Mouse (Mus musculus) CD4-positive, CD25-positive, alpha-beta regulatory T cell, adult 4 months (primary cell): ENCODE results near the gene Zfp740. TPM values are rescaled to one million over a fixed set of nuclear protein-coding genes. Genes with fewer than 3 reads are reported as not detected.
A peak's percentile ranks its signal among the peaks of the same experiment; 100 is the strongest.
"Not testable (repeated sequence)": the region's sequence is repeated elsewhere in the genome, so short reads cannot be mapped to it uniquely, and the experiment has no call there.

Source experiments
- ATAC-seq: one replicate; pipeline ENCODE4 v1.8.0; 2017
- polyA plus RNA-seq, 2 experiments: library from polyadenylated mRNA; unstranded; fragments of 100-300 nt; shearing (Covaris generic); gene quantifications; one replicate each; pipeline ENCODE4 v1.2.1; 2017

The Zfp740 gene
- polyA plus RNA-seq: 10 to 100 TPM; 27.6 to 28.2 TPM

DNA sequence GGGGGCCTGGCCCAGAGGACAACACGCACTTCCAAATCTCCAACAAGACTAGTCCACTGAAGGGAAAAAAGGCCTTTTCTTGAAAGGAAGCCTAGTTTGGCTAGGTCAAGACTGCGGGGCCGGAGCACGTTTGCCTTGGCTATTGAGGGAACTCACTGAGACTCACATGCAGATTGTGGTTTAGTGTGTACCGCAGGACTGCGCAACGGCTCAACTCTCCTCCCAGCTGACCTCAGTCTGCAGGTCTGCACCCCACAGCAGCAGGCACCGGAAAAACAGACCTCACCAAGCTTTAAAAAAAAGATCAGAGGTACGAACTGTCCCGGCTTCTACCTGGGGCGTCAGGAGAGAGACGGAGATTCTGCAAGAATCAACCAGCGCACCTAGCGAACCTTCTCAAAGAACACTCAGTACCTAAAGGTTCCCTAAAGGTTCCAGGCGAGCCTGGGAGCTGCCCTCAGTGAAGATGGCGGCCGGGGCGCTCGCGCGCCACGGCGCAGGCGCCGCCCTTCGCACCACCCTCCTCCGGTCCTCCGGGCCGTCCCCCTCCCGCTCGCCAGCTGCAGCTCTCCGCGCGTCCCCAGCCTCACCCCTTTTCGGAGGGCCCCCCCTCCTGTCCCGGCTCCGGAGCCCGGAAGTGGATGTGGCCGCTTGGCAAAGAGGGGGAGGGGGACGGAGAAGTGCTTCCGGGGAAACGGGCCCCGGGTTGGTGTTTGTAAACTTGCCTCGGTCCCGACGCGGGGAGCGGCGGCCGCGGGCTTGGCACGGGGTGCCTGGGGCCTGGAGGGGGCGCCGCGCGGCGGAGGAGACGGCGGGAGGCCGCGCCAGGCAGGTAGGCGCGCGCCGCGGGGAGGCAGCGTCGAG lies at the start of gene Zfp740:
Gene Zfp740 (plus strand): TSS at position 279 of the 864 bp plus-strand sequence.
- peak; percentile 90 for ATAC-seq

DNA sequence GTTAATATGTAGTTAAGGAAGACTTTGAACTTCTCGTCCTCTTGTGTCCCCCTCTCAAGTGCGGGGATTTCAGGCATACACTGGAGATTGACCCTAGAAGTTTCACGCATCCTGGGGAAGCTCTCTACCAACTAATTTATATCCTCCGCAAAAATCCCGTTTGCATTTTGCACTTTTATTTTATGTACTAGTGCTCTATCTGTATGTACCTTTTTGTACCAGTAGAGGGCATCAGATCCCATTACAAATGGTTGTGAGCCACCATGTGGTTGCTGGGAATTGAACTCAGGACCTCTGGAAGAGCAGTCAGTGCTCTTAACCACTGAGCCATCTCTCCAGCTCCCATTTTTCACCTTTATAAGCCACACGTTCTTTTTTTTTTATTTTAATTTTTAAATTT lies 48.0 kb upstream of the Zfp740 start:
- not testable (repeated sequence) for ATAC-seq

DNA sequence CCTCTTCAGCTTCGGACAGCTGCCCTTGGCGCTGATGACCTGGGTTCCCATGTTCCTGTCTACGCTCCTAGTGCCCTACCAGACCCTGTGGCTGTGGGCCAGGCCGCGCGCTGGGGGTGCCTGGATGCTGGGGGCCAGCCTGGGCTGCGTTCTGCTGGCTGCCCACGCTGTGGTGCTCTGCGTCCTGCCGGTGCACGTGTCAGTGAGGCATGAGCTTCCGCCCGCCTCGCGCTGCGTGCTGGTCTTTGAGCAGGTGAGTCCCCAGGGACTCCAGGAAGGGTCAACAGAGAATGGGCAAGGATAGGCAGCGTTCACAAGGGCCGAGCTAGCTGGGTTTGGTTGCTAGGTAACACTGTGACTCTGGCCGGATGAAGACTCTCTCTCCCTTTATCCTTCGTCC lies 46.2 kb upstream of the Zfp740 start:
- ATAC-seq: no peak

DNA sequence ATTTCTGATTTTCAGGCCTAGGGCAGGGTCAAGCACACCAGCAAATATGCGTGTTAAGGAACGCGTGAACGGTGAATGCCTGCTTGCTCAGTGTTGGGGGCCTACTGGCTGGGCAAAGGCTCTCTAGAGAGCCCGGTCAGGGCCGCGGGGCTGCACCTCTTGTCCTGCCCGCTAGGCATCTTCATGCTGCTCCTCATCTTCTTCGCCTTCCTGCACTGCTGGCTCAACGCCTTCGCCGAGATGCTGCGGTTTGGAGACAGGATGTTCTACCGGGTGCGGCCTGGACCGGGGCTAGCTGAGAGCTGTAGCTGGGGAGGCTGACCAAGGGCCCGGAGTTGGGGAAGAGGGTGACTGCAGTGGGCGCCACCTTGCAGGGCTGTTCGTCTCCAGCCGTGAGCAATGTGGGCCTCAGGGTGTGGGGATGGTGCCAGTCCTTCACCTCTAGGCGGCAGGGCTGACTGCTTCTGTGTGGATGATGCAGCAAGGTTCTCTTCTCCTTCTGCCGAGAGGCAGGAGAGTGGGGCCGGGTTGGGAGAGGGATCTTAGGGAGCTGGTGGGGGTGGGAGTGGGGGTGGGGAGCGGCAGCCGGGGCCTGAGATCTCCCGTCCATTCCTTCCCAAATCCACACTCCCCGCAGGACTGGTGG lies 42.5 kb upstream of the Zfp740 start:
- no peak for ATAC-seq

DNA sequence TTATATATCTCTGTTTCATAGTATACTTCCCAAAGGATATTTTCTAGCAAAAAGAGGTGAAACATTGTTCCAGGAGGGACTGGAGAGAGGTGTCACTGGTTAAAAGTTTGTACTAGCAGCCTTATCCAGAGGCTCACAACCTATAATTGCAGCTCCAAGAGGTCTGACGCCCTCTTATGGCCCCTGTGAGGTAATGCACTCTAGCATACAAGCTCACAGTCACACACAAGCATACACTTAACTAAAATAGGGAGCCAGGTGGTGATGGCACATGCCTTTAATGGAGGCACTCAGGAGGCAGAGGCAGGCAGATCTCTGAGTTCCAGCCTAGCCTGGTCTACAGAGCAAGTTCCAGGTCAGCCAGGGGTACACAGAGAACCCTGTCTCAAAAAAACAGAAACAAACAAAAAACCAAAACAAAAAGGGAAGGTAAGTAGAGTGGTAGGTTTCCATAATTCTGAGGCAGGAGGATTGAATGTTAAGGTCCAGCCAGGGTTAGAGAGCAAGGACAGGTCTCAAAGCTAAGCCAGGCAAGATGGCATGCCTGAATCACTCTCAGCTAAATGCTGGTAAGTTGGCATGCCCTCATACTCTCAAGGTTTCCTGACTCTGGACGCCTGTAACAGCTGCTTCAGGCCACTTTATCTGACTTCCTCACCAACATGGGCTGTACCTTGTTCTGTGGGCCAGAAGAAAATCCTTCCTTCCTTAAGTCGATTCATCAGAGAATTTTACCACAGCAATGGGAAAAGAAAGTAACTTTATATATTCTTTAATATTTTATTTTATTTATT lies 39.0 kb upstream of the Zfp740 start:
- no peak for ATAC-seq

DNA sequence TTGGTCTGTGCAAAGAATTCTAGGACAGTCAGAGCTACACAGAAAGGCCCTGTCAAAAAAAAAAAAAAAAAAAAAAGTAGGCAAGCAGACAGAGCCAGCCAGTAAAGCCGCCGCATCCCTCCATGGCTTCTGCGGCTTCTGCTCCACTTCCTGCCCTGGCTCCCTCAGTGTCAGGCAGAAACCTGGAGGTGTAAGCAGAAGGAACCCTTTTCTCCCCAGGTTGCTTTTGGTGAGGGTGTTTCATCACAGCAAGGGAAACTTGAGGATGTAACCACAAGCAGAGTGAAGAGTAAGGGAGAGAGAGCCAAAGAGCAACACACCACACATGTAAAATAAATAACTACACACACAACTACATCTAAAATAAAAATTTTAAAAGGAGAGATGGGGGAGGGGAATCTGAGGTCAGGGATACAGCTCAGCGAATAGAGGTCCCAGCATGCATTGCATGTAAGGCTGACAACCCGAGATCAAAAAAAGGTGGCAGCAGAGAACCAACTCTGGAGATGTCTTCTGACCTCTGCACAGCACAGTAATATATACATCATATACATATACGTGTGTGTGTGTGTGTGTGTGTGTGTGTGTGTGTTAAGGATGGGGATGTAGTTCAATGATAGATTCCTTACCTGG lies 37.5 kb upstream of the Zfp740 start:
- ATAC-seq: no peak

DNA sequence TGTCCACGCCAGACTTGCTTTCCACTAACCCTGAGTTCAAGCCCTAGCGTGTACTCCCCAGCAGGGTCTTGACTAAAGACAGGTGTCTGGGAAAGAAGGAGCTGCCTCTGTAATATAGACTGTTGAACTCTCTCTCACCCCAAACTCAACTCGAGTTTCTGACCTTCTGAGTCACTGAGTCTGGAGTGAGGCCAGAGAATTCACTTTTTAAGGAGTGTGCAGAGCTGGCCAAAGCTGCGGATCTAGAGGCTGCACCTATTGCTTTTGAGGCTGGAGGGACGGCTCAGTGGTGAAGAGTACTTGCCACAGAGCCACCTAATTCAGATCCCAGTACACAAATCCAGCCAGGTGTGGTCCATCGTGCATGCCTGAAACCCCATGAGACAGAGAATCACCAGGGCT lies 35.4 kb upstream of the Zfp740 start:
- ATAC-seq: no peak

DNA sequence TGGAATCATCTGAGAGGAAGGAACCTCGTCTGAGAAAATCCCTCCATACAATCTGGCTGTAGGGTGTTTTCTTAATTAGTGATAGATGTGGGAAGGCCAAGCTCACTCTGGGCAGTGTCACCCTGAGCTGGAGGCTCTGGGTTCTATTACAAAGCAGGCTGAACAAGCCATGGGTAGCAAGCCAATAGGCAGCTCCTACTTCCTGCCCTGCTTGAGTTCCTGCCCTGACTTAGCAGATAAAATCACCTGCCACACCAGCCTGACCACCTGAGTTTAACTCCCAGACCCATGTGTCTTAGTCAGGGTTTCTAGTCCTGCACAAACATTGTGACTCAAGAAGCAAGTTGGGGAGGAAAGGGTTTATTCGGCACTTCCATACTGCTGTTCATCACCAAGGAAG lies 34.0 kb upstream of the Zfp740 start:
- no peak for ATAC-seq

DNA sequence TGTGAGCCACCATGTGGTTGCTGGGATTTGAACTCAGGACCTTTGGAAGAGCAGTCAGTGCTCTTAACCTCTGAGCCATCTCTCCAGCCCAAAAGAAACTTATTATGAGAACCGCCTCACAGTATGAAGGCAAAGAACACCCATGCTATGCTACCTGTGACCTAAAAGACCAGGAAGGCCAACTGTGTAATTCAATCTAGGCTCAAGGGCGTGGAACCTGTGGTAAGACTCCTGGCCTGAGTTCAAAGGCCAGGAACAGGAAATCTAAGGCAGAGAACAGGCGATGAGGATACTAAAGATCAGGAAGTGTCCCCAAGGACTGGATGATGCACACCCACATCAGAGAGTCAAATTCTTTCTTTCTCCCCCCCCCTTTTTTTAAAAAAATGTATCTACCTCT lies 29.5 kb upstream of the Zfp740 start:
- no peak for ATAC-seq

DNA sequence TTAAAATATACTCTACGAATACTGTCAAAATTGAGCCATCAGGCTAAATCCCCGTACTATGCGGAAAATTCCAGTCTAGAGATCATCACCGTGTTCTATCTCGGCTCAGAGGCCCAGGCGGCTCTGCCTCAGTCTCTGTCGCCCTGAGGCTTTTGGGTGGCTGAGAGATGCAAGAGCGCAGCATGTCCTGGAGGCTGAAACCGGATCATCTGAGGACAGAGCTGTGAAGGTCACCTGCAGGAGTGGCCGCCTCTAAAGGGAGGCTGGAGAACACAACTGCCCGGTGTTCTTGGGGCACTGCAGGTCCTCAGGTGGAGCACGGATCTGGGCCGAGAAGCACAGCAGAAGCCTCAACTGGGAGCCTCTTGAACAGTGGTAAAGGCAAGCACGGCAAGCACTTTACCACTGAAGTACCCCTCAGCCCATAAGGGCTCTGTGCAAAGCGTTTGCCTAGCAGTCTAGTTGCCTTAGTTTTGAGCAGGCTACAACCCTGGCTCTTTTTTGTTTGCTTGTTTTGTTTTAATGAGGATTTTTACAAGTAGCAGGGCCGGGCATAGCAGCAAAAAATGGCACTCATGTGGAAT lies 27.2 kb upstream of the Zfp740 start:
- ATAC-seq: no peak

DNA sequence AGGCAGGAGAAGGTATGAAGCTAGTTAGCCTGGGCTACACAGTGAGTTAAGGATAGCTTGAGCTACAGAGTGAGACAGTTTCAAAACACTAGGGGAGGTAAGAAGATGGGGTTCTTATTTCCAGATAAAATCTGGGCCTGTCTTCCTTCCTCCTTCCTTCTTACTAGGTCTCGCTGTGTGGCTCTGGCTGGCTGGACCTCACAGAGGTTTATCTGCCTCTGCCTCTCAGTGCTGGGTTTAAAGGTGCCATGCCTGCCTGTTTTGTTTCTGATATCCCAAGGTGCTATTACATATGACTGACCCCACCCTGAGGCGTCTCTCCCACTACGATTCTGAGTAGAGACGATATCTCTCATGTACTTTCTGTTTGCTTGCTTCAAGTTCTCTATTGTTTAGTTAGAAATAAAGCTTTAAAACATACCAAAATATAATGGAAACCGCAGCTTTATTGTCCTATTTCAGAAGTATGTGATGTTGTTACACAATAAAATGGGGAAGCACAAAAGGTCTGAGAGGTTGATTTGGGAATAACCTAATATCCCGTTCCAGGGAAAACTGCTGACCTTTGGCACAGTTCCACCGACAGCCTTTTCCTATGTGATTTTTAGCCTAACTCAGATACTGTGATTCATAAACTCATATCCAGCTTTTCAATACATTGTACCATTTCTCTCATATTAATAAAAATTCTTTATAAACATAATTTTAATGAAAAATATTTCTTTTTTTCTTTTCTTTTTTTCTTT lies 26.3 kb upstream of the Zfp740 start:
- no peak for ATAC-seq

DNA sequence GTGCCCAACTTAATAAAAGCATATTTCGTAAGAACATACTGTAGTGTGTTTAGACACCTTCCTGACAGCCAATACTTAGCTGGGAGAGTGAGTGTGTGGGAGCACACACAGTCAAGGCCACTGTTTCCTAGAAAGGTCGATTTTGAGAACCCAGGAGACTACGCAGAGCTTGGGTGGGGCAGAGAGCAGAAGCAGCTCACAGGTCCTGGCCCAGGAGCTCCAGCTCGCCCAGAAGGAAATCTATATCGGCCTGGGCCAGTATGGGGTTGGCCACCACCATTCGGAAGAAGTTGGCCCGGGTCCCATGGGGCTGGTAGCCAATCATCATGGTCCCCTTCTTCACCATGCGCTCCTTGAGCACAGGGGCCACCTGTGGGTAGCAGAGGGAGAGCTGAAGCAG lies 25.6 kb upstream of the Zfp740 start:
- ATAC-seq: no peak

DNA sequence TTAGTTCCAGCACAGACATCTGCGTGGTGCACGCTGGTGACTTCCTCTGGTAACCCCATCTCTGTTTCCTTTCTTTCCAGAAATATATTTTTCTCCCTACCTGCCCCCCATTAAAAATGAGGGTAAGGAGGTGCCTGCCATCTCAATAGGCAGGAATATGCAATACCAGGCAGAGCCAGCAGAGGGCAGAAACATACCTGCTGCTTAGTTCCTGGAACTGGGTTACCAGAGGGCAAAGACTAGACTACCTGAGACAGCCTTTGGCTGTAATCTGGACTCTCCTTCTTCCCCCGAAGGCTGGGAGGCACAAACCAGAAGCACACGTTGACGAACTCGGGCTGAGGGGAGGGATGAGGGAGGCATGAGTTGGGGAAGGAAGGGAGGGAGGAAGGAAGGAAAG lies 24.8 kb upstream of the Zfp740 start:
- peak; percentile 73 for ATAC-seq

DNA sequence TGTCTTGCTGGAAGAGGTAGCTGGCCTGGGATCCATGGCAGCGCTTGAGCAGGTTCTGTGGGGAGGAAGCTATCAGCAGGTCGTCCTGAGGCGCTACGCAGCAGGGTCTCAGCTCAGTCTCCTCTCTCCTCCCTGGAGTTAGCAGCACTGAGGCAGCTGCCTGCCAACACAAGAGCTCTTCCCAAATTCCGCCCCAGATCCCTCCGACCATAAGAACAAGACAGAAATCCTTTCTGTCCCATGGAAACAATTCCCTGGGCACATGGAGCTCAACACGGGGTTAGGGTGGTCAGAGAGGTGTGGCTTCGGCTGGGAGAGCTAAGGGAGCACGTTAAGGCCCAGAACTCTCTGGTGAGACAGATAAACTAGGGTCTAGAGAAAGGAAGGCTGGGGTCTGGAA lies 23.9 kb upstream of the Zfp740 start:
- no peak for ATAC-seq

DNA sequence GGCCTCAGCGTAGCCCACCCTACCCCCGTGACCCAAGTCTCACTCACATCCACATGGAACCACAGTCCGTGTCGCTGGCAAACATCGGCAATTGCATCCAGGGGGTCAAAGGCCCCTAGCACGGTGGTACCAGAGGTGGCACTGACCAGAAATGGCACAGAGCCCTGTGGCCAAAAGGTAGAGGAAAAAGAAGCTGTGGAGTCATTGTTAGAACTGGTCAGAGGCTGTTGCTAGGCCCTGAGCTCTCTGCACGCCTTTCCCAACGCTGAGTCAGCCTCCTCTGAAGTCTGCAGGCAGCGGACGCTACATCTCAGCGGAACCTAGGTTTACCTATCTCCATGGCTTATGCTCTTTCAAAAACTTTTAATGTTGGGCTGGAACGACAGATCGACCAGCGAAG lies 23.1 kb upstream of the Zfp740 start:
- no peak for ATAC-seq

DNA sequence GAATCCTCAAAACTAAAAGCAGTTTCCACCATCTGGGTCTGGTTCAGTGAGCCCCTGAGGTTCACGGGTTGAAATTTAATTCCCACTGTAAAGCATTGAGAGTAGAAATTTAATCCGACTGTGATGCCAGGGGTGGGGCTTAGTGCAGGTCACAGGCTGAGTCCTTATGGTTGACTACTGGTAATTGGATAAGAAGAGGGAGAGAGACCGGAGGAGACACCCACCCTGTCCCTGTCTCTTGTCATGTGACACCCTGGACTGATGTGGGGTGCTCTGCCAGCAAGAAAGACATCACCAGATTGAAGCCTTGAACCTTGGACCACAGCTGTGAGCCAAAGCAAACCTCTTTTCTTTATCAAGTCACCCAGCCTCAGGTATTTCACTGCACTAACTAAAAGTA lies 20.0 kb upstream of the Zfp740 start:
- ATAC-seq: no peak

DNA sequence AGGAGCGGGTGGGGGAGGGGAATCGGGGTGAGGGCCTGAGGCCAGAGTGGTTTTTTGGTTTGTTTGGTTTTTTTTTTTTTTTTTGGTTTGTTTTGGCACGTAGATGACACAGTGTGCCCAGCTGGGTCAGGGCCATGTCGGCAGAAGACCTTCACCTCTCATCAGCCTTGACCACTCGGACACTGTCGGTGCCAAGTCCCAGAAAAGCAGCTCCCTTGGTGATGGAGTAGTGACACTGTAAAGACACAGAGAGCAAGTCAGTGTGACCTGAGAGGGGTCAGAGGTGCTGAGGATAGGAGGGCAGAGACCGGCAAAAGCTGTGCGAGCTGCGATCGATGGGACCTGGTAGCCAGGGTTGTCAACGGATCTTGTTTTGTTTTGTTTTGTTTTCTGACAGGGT lies 16.8 kb upstream of the Zfp740 start:
- no peak for ATAC-seq

DNA sequence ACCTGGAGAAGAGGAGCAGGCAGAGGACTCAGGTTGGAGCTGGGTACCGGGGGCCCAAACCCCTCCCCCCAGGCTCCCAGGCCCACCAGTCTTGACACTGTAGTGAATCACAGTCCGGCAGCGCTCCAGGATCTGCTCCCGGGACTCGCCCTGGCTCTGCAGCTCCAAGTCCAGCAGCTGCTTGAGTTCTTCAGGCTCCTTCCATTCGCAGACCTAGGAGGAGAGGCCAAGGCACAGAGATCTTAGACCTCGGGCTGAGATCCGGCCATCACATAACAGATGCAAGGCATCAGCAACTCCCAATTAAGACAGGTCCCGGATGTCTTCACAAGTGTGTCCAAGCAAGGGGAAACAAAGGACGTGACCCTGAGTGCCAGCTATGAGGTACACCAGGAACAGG lies 15.0 kb upstream of the Zfp740 start:
- ATAC-seq: no peak

DNA sequence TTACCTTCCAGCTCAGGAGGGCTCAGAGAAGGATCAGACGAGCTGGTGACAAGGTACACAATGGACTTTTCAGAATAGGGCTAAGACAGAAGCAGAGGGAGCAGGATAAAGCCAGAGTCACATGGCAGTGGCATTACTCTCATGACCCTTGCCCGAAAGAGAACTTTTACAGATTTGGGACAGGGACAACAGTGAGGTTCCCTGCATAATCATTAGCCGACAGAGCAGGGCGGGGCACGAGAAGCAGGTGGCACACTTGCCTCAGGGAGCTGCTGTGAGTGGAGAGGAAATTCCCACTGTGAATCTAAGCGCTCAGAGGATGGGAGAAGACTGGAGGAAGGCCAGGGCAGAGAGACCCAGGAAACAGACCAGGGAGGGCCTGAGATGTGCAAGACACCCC lies 14.2 kb upstream of the Zfp740 start:
- no peak for ATAC-seq

DNA sequence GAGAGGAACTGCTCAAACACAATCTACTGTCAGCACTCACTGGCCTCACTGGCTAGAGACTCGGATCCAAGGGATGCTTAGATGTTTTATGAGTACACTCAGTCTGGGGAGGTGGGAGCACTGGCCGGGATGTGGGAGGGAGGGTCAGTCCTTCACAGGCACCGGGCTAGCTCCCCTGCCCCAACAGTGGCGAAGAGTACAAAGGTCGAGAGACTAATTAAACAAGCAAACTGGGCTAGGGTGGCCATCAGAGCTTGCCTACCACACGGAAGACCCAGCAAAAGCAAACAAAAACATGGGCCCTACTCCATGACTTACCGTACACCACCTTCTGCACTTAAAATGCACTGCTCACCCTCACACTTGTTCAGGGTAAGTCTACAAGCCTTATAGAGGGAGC lies 11.3 kb upstream of the Zfp740 start:
- no peak for ATAC-seq

DNA sequence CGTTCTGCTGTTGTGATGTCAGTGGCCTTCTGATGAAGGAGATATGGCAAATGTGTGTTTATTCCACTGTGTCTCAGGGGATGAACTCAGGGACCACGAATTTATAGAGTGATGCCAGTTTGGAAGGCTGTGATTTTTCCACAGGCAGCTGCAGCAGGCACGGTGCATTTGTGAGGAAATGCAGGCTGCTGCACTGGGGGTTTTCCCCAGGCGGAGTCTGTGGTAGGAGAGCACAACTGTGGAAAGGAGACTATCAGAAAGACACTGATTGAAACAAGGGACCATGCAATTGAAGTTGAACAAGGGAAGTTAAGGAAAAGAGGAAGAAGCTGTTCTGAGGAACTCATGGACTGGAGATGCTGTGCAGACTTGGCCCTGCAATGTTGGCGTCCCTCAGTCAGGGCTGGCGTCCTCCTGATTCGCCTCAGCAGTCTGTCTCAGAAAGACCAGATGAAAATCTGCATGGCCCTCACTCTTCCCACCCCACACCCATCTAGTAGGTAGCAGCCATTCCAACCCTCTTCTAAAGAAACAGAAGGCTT lies 10.7 kb upstream of the Zfp740 start:
- no peak for ATAC-seq
